Mouse (Mus musculus): ENCODE measurements around the gene Flnc. TPM values are rescaled to one million over a fixed set of nuclear protein-coding genes. Genes with fewer than 3 reads are reported as not detected.

Flnc gene
- total RNA-seq, 2 experiments from 2014 or later, result 267 to 438 TPM

- DNase-seq, result no peak
- intact Hi-C loops (cut with DNase I; ENCODE audit: low total_unique reads), result no loop called here
Measured at GRCm38 (mm10) chr6:29428171-29428570, 4.9 kb upstream of the Flnc start.

GRCm38 (mm10) chr6:29430681-29431420, 2.2 kb upstream of the Flnc start:
- intact Hi-C loops (cut with DNase I; ENCODE audit: low total_unique reads), result no loop called here
- DNase-seq, result peak; percentile 69

- intact Hi-C loops (cut with DNase I; ENCODE audit: low total_unique reads), result no loop called here
- peak; percentile 59 for DNase-seq
Measured at GRCm38 (mm10) chr6:29431473-29431872, 1.6 kb upstream of the Flnc start.

- peak; percentile 36 for DNase-seq
- intact Hi-C loops (cut with DNase I; ENCODE audit: low total_unique reads), result no loop called here
Measured at GRCm38 (mm10) chr6:29432156-29432555, 900 bp upstream of the Flnc start.

- intact Hi-C loops (cut with DNase I; ENCODE audit: low total_unique reads), result no loop called here
- no peak for DNase-seq
Measured at GRCm38 (mm10) chr6:29432676-29433037, 399 bp upstream of the Flnc start.

- intact Hi-C loops (cut with DNase I; ENCODE audit: low total_unique reads), result no loop called here
- DNase-seq, result peak; percentile 76
Measured at GRCm38 (mm10) chr6:29433804-29434795, 1.0 kb downstream of the Flnc start.

- peak; percentile 88 for DNase-seq
- intact Hi-C loops (cut with DNase I; ENCODE audit: low total_unique reads), result no loop called here
Measured at GRCm38 (mm10) chr6:29434911-29435691, 2.0 kb downstream of the Flnc start.

GRCm38 (mm10) chr6:29435940-29436451, 2.9 kb downstream of the Flnc start:
- DNase-seq, result peak; percentile 73
- intact Hi-C loops (cut with DNase I; ENCODE audit: low total_unique reads), result no loop called here

GRCm38 (mm10) chr6:29436461-29436934, 3.4 kb downstream of the Flnc start:
- intact Hi-C loops (cut with DNase I; ENCODE audit: low total_unique reads), result no loop called here
- DNase-seq, result peak; percentile 84

GRCm38 (mm10) chr6:29439251-29439650, 6.2 kb downstream of the Flnc start:
- intact Hi-C loops (cut with DNase I; ENCODE audit: low total_unique reads), result no loop called here
- DNase-seq, result peak; percentile 76

GRCm38 (mm10) chr6:29439789-29440188, 6.7 kb downstream of the Flnc start:
- intact Hi-C loops (cut with DNase I; ENCODE audit: low total_unique reads), result no loop called here
- no peak for DNase-seq

GRCm38 (mm10) chr6:29444773-29445172, 11.7 kb downstream of the Flnc start:
- DNase-seq, result peak; percentile 58

GRCm38 (mm10) chr6:29445354-29445753, 12.3 kb downstream of the Flnc start:
- intact Hi-C loops (cut with DNase I; ENCODE audit: low total_unique reads), result no loop called here

More at GRCm38 (mm10) chr6:29444773-29445172, 11.7 kb downstream of the Flnc start:
- intact Hi-C loops (cut with DNase I; ENCODE audit: low total_unique reads), result no loop called here

GRCm38 (mm10) chr6:29449858-29450257, 16.8 kb downstream of the Flnc start:
- no peak for DNase-seq
- intact Hi-C loops (cut with DNase I; ENCODE audit: low total_unique reads), result no loop called here

More at GRCm38 (mm10) chr6:29445354-29445753, 12.3 kb downstream of the Flnc start:
- DNase-seq, result no peak

GRCm38 (mm10) chr6:29450667-29451066, 17.6 kb downstream of the Flnc start:
- no peak for DNase-seq
- intact Hi-C loops (cut with DNase I; ENCODE audit: low total_unique reads), result no loop called here

GRCm38 (mm10) chr6:29461502-29461901, 28.4 kb downstream of the Flnc start:
- intact Hi-C loops (cut with DNase I; ENCODE audit: low total_unique reads), result no loop called here
- DNase-seq, result no peak

- DNase-seq, result no peak
- intact Hi-C loops (cut with DNase I; ENCODE audit: low total_unique reads), result no loop called here
Measured at GRCm38 (mm10) chr6:29463388-29463787, 30.3 kb downstream of the Flnc start.

GRCm38 (mm10) chr6:29467583-29468354, 34.7 kb downstream of the Flnc start, which contains the start of gene Atp6v1f:
Gene Atp6v1f, plus strand, starts transcription at chr6:29467718.
- DNase-seq, result peak; percentile 94
- intact Hi-C loops (cut with DNase I; ENCODE audit: low total_unique reads), result no loop called here
